Mouse (Mus musculus) lung, postnatal 0 days (tissue): ENCODE results near the gene Arid5b. TPM values are rescaled to one million over a fixed set of nuclear protein-coding genes. Genes with fewer than 3 reads are reported as not detected.
A peak's percentile ranks its signal among the peaks of the same experiment; 100 is the strongest.
"Not testable (repeated sequence)": the region's sequence is repeated elsewhere in the genome, so short reads cannot be mapped to it uniquely, and the experiment has no call there.

Experiments used
- ATAC-seq: fragments of 200-750 bp; cut with Nextera tagmentation; 2 replicates; pipeline ENCODE4 v1.8.0; 2017; ENCODE audit warnings: moderate library complexity
- DNase-seq: peaks from one replicate; pipeline ENCODE4 v3.0.0-alpha.2; 2016; ENCODE audit warnings: low spot score
- H3K27ac ChIP-seq: fragments of 300-500 bp; sonication (generic); 2 replicates; pipeline ENCODE4 v1.5.1; 2014; ENCODE audit warnings: antibody characterized with exemption, mild to moderate bottlenecking, low read length, mixed read lengths
- H3K27me3 ChIP-seq: fragments of 300-500 bp; sonication (generic); replicated peaks from 2 replicates; pipeline ENCODE4 v1.6.1; 2014; ENCODE audit warnings: low read length, mixed read lengths; ENCODE audit not compliant: insufficient read depth
- H3K36me3 ChIP-seq: fragments of 300-500 bp; sonication (generic); 2 replicates; pipeline ENCODE4 v1.6.1; 2014; ENCODE audit warnings: low read length, mixed read lengths; ENCODE audit not compliant: insufficient read depth
- H3K4me1 ChIP-seq: fragments of 300-500 bp; sonication (generic); 2 replicates; pipeline ENCODE4 v1.6.1; 2014; ENCODE audit warnings: antibody characterized with exemption, low read depth, low read length, mixed read lengths; ENCODE audit not compliant: insufficient read depth
- H3K4me2 ChIP-seq: fragments of 300-500 bp; sonication (generic); replicated peaks from 2 replicates; pipeline ENCODE4 v1.6.1; 2014; ENCODE audit warnings: low read depth, mild to moderate bottlenecking, low read length, moderate library complexity, mixed read lengths
- H3K4me3 ChIP-seq: fragments of 300-500 bp; sonication (generic); 2 replicates; pipeline ENCODE4 v1.5.1; 2014; ENCODE audit warnings: low read depth, low read length
- H3K9ac ChIP-seq: fragments of 300-500 bp; sonication (generic); replicated peaks from 2 replicates; pipeline ENCODE4 v1.6.1; 2014; ENCODE audit warnings: low read depth, mild to moderate bottlenecking
- H3K9me3 ChIP-seq: fragments of 300-500 bp; sonication (generic); 2 replicates; pipeline ENCODE4 v1.6.1; 2016; ENCODE audit warnings: low read length, mixed read lengths
- CTCF ChIP-seq: IDR thresholded peaks from 2 replicates; pipeline ENCODE4 v1.5.1; 2016; ENCODE audit warnings: antibody characterized with exemption, mild to moderate bottlenecking
- EP300 ChIP-seq: IDR thresholded peaks from 2 replicates; pipeline ENCODE4 v1.6.1; 2016; ENCODE audit warnings: antibody characterized with exemption, mild to moderate bottlenecking, control low read depth
- WGBS: fragments of 180-500 bp; shearing (Covaris S2); extraction: QIAGEN DNeasy Blood & Tissue Kit; methylation state at CpG from one replicate; pipeline ENCODE4 v1.1.7; 2014; 5-methylcytosine and 5-hydroxymethylcytosine counted together
- polyA plus RNA-seq: library from polyadenylated mRNA; unstranded; fragments of >200 nt; fragmentation: Nextera tagmentation; extraction: Ambion mirVana; gene quantifications from 2 replicates; pipeline ENCODE4 v1.2.1, GENCODE M21; 2015

Gene Arid5b
- polyA plus RNA-seq, 1 experiment from 2014 or later: 42.8 TPM

DNA sequence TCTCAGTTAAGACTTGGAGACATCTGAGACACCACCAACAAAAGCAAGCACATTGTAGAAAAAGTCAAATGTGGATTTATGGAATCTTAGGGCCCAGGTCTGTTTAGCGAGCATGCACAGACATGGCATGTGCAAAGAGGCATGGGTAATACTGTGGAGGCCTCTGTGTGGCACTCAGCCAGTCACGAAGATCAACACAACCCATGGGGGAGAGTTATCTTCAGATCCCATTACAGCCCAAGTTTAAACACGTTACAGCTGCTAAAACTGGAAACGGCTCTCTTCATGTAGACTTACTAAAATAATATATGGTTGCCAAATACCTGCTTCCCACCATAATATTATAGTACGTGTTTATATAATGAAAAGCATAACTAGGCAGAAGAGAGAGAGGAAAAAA, 174.6 kb downstream of the Arid5b start:
- WGBS: 26% methylated on average over 5 of the region's 5 CpGs
- Histone ChIP-seq H3K27ac (peak overlapping the region; percentile 84), H3K36me3 (peaks cover 31% of the 10 kb centered on the region), H3K4me2 (no peak overlapping the region), H3K27me3 (no peaks in the 10 kb centered on the region), H3K4me3 (no peak overlapping the region), H3K9me3 (no peaks in the 10 kb centered on the region), H3K4me1 (peaks cover 11% of the 10 kb centered on the region), H3K9ac (no peak overlapping the region)
- 0 out of 2 replicates have a peak, but pooled peaks have one; percentile 20 for ATAC-seq
- TF ChIP-seq CTCF (no peak), EP300 (no peak)
- DNase-seq: peak; percentile 21

DNA sequence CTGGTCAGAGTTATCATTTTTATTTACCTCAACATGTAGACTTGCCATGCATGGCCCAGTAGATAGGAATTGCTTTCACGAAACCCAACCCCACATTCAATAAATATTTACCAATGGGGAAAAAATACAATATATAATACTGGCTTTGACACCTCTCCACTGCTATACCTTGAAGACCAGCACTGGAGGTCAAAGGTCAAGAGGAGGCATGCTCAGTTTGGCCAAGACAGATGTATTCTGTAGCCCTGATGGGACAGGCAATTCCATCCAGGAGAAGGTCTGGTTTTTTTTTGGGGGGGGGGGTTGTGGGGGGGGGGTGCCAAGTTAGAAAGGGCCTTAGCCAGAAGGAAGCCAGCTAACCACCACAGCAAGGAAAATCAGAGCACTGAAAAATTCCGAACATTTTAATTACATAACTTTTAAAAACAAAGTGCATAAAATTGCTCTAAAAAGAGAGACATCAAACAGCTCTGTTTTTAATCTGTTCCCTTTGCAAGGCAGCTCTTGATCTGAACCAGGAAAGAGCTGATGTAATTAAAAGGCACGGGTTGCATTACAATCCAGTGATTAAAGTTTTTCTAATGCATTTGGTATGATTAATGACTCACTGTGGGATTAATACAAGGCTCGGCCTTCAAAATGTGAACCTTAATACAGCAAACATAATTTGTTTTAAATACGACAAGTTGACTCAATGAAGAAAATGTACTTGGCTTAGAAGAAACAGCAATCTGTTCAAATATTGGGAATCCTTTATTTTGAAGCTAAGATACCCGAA, 175.3 kb downstream of the Arid5b start:
- Histone ChIP-seq H3K36me3 (peaks cover 27% of the 10 kb centered on the region), H3K4me2 (no peak overlapping the region), H3K4me3 (no peak overlapping the region), H3K27me3 (no peaks in the 10 kb centered on the region), H3K27ac (no peak overlapping the region), H3K4me1 (peaks cover 11% of the 10 kb centered on the region), H3K9me3 (no peaks in the 10 kb centered on the region), H3K9ac (no peak overlapping the region)
- WGBS: 61% methylated on average over 6 of the region's 6 CpGs
- peak; percentile 27 for DNase-seq
- TF ChIP-seq EP300 (no peak), CTCF (no peak)
- ATAC-seq: no peak

GRCm38 (mm10) chr10:68102566-68102965, 176.0 kb downstream of the Arid5b start:
- Histone ChIP-seq H3K4me2 (no peak overlapping the region), H3K4me1 (peaks cover 11% of the 10 kb centered on the region), H3K36me3 (peaks cover 27% of the 10 kb centered on the region), H3K27ac (no peak overlapping the region), H3K27me3 (no peaks in the 10 kb centered on the region), H3K4me3 (no peak overlapping the region), H3K9ac (no peak overlapping the region), H3K9me3 (no peaks in the 10 kb centered on the region)
- ATAC-seq (no peak), DNase-seq (no peak)
- TF ChIP-seq EP300: no peak
- no peak for TF ChIP-seq CTCF
- 85% methylated on average over 6 of the region's 6 CpGs for WGBS

GRCm38 (mm10) chr10:68101251-68101650, 177.3 kb downstream of the Arid5b start:
- H3K9ac ChIP-seq: no peak overlapping the region
- no peaks in the 10 kb centered on the region for H3K27me3 ChIP-seq
- peaks cover 38% of the 10 kb centered on the region for H3K36me3 ChIP-seq
- H3K4me3 ChIP-seq: no peak overlapping the region
- no peak overlapping the region for H3K4me2 ChIP-seq
- WGBS: 70% methylated on average over 4 of the region's 4 CpGs
- peaks cover 11% of the 10 kb centered on the region for H3K4me1 ChIP-seq
- no peak overlapping the region for H3K27ac ChIP-seq
- no peak for TF ChIP-seq EP300
- no peak for TF ChIP-seq CTCF
- no peaks in the 10 kb centered on the region for H3K9me3 ChIP-seq
- no peak for DNase-seq
- ATAC-seq: no peak

DNA sequence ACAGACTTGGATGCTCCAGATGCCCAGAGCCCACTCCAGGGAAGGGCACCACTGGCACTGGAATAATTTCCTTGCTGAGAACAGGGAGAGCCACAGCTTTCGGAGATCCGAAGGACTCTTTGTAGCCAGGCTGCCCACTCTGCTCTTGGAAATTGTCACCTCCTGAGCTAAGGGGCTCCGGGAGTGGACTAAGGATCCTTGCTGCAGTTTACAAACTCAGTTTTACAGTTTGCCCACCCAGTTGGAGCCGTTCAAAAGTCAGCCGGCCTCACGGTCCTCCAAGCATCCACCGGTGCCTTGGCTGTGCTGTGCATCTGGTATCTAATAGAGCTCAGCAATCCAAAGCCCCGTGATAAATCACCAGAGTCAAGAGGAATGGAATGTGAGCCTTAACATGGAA, 178.0 kb downstream of the Arid5b start:
- no peak for DNase-seq
- Histone ChIP-seq H3K27me3 (no peaks in the 10 kb centered on the region), H3K36me3 (peaks cover 39% of the 10 kb centered on the region), H3K4me1 (peaks cover 8% of the 10 kb centered on the region), H3K9ac (no peak overlapping the region), H3K27ac (no peak overlapping the region), H3K4me2 (no peak overlapping the region), H3K9me3 (no peaks in the 10 kb centered on the region), H3K4me3 (no peak overlapping the region)
- WGBS: 69% methylated on average over 8 of the region's 8 CpGs
- TF ChIP-seq CTCF (no peak), EP300 (no peak)
- no peak for ATAC-seq

- not testable (repeated sequence) for ATAC-seq, H3K9ac ChIP-seq, H3K4me2 ChIP-seq, H3K9me3 ChIP-seq, H3K4me3 ChIP-seq, H3K27ac ChIP-seq, H3K4me1 ChIP-seq, DNase-seq, H3K27me3 ChIP-seq
- 95% methylated on average over 7 of the region's 7 CpGs for WGBS
- peaks cover 39% of the 10 kb centered on the region for H3K36me3 ChIP-seq
Measured at GRCm38 (mm10) chr10:68099801-68100200, 178.7 kb downstream of the Arid5b start.
